Mouse (Mus musculus) midbrain, embryonic 13.5 days (tissue): ENCODE results near the gene Ptpn11. TPM values are rescaled to one million over a fixed set of nuclear protein-coding genes. Genes with fewer than 3 reads are reported as not detected.
A peak's percentile ranks its signal among the peaks of the same experiment; 100 is the strongest.

Source experiments
- ATAC-seq: fragments of 200-750 bp; cut with Nextera tagmentation; 2 replicates; pipeline ENCODE4 v1.8.0; 2017; ENCODE audit warnings: mild to moderate bottlenecking, moderate TSS enrichment, moderate library complexity
- H3K27ac ChIP-seq: fragments of 300-500 bp; sonication (generic); 2 replicates; pipeline ENCODE4 v1.5.1; 2015; ENCODE audit warnings: inconsistent platforms, mild to moderate bottlenecking, moderate library complexity
- H3K27me3 ChIP-seq: fragments of 300-500 bp; sonication (generic); 2 replicates; pipeline ENCODE4 v1.6.1; 2015; ENCODE audit warnings: mild to moderate bottlenecking, inconsistent platforms
- H3K36me3 ChIP-seq: fragments of 300-500 bp; sonication (generic); 2 replicates; pipeline ENCODE4 v1.6.1; 2015; ENCODE audit warnings: mild to moderate bottlenecking, inconsistent platforms
- H3K4me1 ChIP-seq: fragments of 300-500 bp; sonication (generic); replicated peaks from 2 replicates; pipeline ENCODE4 v1.6.1; 2015; ENCODE audit warnings: inconsistent platforms
- H3K4me2 ChIP-seq: fragments of 300-500 bp; sonication (generic); replicated peaks from 2 replicates; pipeline ENCODE4 v1.6.1; 2015; ENCODE audit warnings: moderate library complexity, mild to moderate bottlenecking, inconsistent platforms
- H3K4me3 ChIP-seq: fragments of 300-500 bp; sonication (generic); replicated peaks from 2 replicates; pipeline ENCODE4 v1.5.1; 2015; ENCODE audit warnings: mild to moderate bottlenecking, inconsistent platforms
- H3K9ac ChIP-seq: fragments of 300-500 bp; sonication (generic); replicated peaks from 2 replicates; pipeline ENCODE4 v1.6.1; 2015; ENCODE audit warnings: mild to moderate bottlenecking, inconsistent platforms
- H3K9me3 ChIP-seq: fragments of 300-500 bp; sonication (generic); 2 replicates; pipeline ENCODE4 v1.6.1; 2016; ENCODE audit warnings: mild to moderate bottlenecking, inconsistent platforms
- WGBS: fragments of 180-500 bp; shearing (Covaris S2); methylation state at CpG from one replicate; pipeline ENCODE4 v1.1.7; 2015; 5-methylcytosine and 5-hydroxymethylcytosine counted together
- polyA plus RNA-seq: library from polyadenylated mRNA; unstranded; fragments of >200 nt; fragmentation: Nextera tagmentation; extraction: Ambion mirVana; gene quantifications from 2 replicates; pipeline ENCODE4 v1.2.1, GENCODE M21; 2015

Gene Ptpn11
- polyA plus RNA-seq, 1 experiment from 2014 or later = 23.2 TPM

DNA sequence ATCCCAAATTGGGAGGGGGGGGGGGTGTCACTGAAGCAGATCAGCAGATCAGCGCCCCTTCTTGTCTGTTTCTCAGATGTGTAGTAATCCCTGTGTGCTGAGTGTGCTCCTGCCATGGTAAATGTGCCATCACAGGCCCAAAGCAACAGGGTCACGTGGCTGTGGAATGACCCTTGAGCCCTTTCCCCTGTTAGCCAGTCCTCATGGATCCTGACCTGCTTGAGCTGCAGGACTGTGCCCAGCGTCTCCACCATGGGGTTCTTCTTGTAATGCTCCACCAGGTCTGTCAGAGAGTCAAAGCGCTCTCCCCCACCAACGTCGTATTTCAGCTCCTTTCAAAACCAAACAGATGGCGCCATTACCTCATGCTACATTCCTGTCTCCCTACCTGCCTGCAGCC lies 28.3 kb downstream of the Ptpn11 start:
- H3K36me3 ChIP-seq = peaks cover 92% of the 10 kb centered on the region

DNA sequence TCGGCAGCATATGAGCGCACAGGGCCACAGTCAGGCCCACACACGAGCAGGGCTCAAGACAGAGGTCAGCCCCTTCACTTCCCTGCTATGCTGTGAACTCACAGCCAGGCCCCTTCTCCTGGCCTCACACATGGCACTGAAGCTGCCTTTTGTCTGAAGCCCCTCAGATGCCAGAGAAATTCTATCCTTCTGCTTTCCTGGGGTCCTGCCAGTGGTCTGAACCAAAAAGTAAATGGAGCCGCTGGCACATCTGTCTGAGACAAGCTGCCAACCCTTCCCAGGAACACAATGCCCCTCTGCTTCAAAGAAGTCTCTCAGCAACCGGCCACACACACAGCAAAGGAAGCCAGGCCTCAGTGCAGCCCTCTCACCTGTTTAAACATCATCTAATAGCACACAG lies 28.9 kb downstream of the Ptpn11 start:
- no peak overlapping the region for H3K27ac ChIP-seq
- H3K4me1 ChIP-seq = no peaks in the 10 kb centered on the region; the same call in 1 of the 2 replicates
- no peak for ATAC-seq
- no peak overlapping the region for H3K4me2 ChIP-seq
- no peak overlapping the region for H3K4me3 ChIP-seq
- no peak overlapping the region for H3K9ac ChIP-seq
- H3K9me3 ChIP-seq = no peaks in the 10 kb centered on the region
- no peaks in the 10 kb centered on the region for H3K27me3 ChIP-seq
- WGBS = 90% methylated on average over 5 of the region's 5 CpGs
- peaks cover 92% of the 10 kb centered on the region for H3K36me3 ChIP-seq

More for the DNA sequence above, 28.3 kb downstream of the Ptpn11 start:
- Histone ChIP-seq H3K27me3 (no peaks in the 10 kb centered on the region), H3K4me2 (no peak overlapping the region), H3K4me1 (no peaks in the 10 kb centered on the region; the same call in 1 of the 2 replicates), H3K4me3 (no peak overlapping the region), H3K9me3 (no peaks in the 10 kb centered on the region), H3K27ac (no peak overlapping the region), H3K9ac (no peak overlapping the region)
- ATAC-seq = no peak
- WGBS = 91% methylated on average over 7 of the region's 7 CpGs

DNA sequence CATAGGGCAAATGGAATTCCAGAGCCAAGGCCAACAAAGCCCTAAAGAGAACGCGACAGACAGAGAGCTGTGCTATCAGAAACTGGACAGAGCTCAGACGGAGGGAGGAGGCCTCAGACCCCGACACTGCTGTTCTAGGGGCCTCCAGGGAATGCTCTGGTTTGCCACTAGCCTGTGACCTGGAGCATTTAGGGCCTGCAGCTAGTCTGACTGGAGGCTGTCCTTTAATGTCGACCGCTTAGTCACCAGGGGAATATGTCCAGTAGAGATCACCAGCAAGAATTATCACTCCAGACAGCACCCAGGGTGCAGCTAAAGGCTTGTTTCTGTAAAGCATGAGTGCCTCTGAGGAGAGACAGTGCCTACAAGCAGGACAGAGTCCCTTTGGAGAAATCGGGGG lies 32.2 kb downstream of the Ptpn11 start:
- no peaks in the 10 kb centered on the region for H3K9me3 ChIP-seq
- H3K9ac ChIP-seq = no peak overlapping the region
- H3K4me2 ChIP-seq = no peak overlapping the region
- H3K4me1 ChIP-seq = no peaks in the 10 kb centered on the region; the same call in 1 of the 2 replicates
- H3K27me3 ChIP-seq = no peaks in the 10 kb centered on the region
- WGBS = 93% methylated on average over 7 of the region's 7 CpGs
- no peak for ATAC-seq
- no peak overlapping the region for H3K27ac ChIP-seq
- H3K4me3 ChIP-seq = no peak overlapping the region
- peaks cover 86% of the 10 kb centered on the region for H3K36me3 ChIP-seq

DNA sequence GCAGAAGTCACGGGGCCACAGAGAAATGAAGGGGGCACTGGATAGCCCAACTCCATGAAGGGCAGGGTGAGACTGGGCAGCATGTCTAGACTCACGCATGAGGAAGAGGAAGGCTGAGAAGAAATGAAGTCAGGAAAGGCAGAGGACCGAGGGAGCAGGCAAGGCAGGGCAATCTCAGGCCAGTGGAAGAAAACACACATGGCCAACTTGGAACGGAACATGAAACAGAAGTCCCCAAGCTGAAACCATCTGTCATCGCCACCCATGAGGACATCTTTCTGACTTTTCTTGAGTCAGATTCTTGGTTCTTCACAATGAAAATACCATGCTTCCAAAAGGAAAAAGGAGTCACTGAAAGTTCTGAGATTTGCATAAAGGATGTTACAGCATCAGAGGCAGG lies 33.7 kb downstream of the Ptpn11 start:
- H3K4me3 ChIP-seq = no peak overlapping the region
- no peak overlapping the region for H3K9ac ChIP-seq
- peaks cover 84% of the 10 kb centered on the region for H3K36me3 ChIP-seq
- no peaks in the 10 kb centered on the region for H3K27me3 ChIP-seq
- no peak overlapping the region for H3K27ac ChIP-seq
- no peaks in the 10 kb centered on the region; the same call in 1 of the 2 replicates for H3K4me1 ChIP-seq
- 93% methylated on average over 5 of the region's 5 CpGs for WGBS
- ATAC-seq = no peak
- no peak overlapping the region for H3K4me2 ChIP-seq
- no peaks in the 10 kb centered on the region for H3K9me3 ChIP-seq

DNA sequence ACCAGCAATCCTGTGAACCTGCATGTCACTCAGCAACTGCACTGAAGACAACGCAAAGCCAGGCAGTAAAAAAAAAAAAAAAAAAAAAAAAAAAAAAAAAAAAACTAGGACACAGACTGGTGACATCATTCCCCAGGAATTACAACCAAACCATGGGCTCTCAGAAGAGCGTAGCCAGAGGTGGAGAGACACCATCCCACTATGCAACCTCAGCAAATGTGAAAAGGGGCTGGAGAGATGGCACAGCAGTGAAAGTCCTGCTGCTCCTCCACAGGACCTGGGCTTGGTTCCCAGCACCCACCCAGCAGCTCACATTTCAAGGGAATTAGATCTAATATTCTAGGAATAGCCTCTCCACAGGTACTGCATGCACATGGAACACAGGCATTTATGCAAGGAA lies 34.2 kb downstream of the Ptpn11 start:
- H3K27me3 ChIP-seq = no peaks in the 10 kb centered on the region
- H3K9me3 ChIP-seq = no peaks in the 10 kb centered on the region
- H3K9ac ChIP-seq = no peak overlapping the region
- no peak overlapping the region for H3K4me3 ChIP-seq
- no peaks in the 10 kb centered on the region; the same call in 1 of the 2 replicates for H3K4me1 ChIP-seq
- 82% methylated on average over 2 of the region's 2 CpGs for WGBS
- no peak overlapping the region for H3K27ac ChIP-seq
- ATAC-seq = no peak
- H3K4me2 ChIP-seq = no peak overlapping the region
- peaks cover 84% of the 10 kb centered on the region for H3K36me3 ChIP-seq

DNA sequence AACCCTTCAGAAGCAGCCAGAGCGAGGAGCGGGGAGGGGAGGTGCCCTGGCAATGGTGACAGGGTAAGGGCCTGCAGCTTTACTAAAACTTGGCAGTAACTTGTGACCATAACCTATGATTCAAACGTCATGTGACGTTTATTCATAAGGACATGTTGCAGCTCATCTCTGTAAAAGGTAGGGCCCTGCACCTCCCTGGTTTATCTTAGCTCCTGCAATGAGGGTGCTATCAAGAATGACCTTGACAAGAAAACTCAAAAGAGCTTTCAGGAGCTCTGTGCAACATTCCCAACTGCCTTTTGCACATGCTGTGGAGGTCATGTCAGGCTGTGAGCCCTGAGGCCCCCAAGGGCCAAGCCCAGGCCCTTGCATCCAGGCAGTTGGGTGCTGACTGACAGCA lies 35.1 kb downstream of the Ptpn11 start:
- no peak for ATAC-seq
- WGBS = 91% methylated on average over 4 of the region's 4 CpGs

DNA sequence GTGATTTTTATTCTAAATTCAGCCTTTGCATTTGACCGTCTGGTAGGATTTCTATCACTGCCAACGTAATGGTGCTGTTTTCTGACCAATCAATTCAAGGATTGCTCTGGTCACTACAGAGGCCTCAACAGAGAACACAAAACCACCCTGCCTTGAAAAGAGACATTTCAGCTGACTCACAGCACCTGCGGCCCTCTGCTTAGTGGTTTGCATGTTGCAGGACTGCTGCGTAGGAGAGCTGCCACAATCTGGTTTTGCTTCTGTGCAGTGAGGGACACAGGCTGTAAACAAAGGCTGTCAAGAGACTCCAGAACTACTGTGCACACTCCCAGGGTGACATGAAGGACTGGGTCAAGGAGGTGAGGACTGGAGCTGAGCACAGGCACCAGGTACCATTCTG lies 40.5 kb downstream of the Ptpn11 start:
- Histone ChIP-seq H3K9ac (no peak overlapping the region), H3K4me3 (no peak overlapping the region), H3K4me2 (no peak overlapping the region), H3K9me3 (no peaks in the 10 kb centered on the region), H3K36me3 (peaks cover 86% of the 10 kb centered on the region), H3K27ac (no peak overlapping the region), H3K27me3 (no peaks in the 10 kb centered on the region), H3K4me1 (no peaks in the 10 kb centered on the region; the same call in 1 of the 2 replicates)
- ATAC-seq = no peak
- WGBS = 92% methylated on average over 4 of the region's 4 CpGs

More for the DNA sequence above, 35.1 kb downstream of the Ptpn11 start:
- H3K4me3 ChIP-seq = no peak overlapping the region
- H3K9ac ChIP-seq = no peak overlapping the region
- H3K4me2 ChIP-seq = no peak overlapping the region
- no peaks in the 10 kb centered on the region; the same call in 1 of the 2 replicates for H3K4me1 ChIP-seq
- no peak overlapping the region; the same call in 1 of the 2 replicates for H3K27ac ChIP-seq
- no peaks in the 10 kb centered on the region for H3K27me3 ChIP-seq
- H3K36me3 ChIP-seq = peaks cover 85% of the 10 kb centered on the region
- no peaks in the 10 kb centered on the region for H3K9me3 ChIP-seq

DNA sequence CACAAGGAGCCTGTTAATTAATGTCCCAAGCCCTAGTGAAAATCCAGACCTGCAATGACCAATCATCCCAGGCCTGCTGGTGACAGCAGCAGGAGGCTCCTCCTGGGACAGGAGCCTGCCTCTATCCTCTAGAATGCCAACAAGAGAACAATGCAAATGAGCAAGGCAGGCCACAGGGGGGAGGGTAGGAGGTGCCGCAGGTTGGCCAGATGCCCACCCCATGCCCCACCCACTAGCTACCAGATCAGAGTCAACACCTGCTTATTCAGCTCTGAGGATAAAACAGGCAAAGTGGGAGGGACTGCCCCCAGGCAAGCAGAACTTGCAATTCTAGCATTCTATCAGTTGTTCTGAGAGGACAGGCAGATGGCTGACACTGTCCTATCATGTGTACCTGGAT lies 42.0 kb downstream of the Ptpn11 start:
- H3K4me3 ChIP-seq = no peak overlapping the region
- H3K4me1 ChIP-seq = no peaks in the 10 kb centered on the region; the same call in 1 of the 2 replicates
- H3K9ac ChIP-seq = no peak overlapping the region
- WGBS = 76% methylated on average over 1 of the region's 1 CpGs
- H3K27ac ChIP-seq = no peak overlapping the region
- ATAC-seq = no peak
- no peaks in the 10 kb centered on the region for H3K27me3 ChIP-seq
- H3K36me3 ChIP-seq = peaks cover 92% of the 10 kb centered on the region
- no peaks in the 10 kb centered on the region for H3K9me3 ChIP-seq
- no peak overlapping the region for H3K4me2 ChIP-seq

DNA sequence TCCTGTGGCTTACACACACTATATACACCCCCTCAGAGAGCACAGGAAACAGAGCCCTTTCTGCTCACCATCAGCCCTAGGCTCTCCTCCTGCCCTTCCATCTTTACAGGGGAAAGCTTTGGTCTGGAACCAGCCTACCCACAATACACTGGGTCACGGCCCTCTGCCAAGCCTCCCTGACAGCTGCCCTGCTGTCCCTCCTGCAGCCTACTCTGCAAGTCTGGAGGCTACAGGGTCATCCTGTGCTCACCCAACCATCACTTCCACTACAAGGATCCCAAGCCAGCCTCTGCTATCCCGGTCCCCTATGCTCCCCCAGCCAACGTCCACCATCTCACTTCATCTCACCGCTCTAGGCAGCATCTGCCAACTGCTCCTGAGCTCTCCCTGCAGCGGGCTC lies 44.9 kb downstream of the Ptpn11 start:
- H3K4me2 ChIP-seq = no peak overlapping the region
- 88% methylated on average over 5 of the region's 5 CpGs for WGBS
- no peak overlapping the region for H3K4me3 ChIP-seq
- H3K9me3 ChIP-seq = no peaks in the 10 kb centered on the region
- H3K27me3 ChIP-seq = no peaks in the 10 kb centered on the region
- 0 out of 2 replicates have a peak overlapping the region, but pooled peaks have one; percentile 25 for H3K27ac ChIP-seq
- no peak overlapping the region for H3K9ac ChIP-seq
- peaks cover 17% of the 10 kb centered on the region for H3K4me1 ChIP-seq
- ATAC-seq = no peak
- H3K36me3 ChIP-seq = peaks cover 93% of the 10 kb centered on the region

DNA sequence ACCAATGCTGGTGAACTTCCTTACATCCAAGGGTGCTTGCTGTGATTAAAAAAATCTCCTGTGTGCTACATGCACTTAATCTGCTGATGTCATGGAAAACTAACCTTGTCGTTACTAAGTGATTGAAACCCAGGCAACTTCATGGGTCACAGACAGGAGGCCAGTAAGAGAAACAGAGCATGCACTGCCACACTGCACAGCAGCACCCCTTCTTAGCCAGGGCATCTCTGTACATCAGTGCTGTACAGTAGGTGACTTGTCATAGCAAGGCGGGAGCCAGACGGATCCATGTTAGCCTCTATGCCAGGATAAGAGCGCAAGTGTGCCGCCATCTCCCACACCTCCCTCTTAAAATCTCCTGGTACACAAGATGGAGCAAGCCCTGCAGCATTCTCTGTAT lies 45.6 kb downstream of the Ptpn11 start:
- H3K9ac ChIP-seq = 0 out of 2 replicates have a peak overlapping the region, but pooled peaks have one; percentile 6
- no peak for ATAC-seq
- no peaks in the 10 kb centered on the region for H3K9me3 ChIP-seq
- WGBS = 89% methylated on average over 5 of the region's 5 CpGs
- no peaks in the 10 kb centered on the region for H3K27me3 ChIP-seq
- peaks cover 93% of the 10 kb centered on the region for H3K36me3 ChIP-seq
- H3K4me1 ChIP-seq = peaks cover 17% of the 10 kb centered on the region
- 0 out of 2 replicates have a peak overlapping the region, but pooled peaks have one; percentile 25 for H3K27ac ChIP-seq
- no peak overlapping the region for H3K4me3 ChIP-seq
- no peak overlapping the region for H3K4me2 ChIP-seq

DNA sequence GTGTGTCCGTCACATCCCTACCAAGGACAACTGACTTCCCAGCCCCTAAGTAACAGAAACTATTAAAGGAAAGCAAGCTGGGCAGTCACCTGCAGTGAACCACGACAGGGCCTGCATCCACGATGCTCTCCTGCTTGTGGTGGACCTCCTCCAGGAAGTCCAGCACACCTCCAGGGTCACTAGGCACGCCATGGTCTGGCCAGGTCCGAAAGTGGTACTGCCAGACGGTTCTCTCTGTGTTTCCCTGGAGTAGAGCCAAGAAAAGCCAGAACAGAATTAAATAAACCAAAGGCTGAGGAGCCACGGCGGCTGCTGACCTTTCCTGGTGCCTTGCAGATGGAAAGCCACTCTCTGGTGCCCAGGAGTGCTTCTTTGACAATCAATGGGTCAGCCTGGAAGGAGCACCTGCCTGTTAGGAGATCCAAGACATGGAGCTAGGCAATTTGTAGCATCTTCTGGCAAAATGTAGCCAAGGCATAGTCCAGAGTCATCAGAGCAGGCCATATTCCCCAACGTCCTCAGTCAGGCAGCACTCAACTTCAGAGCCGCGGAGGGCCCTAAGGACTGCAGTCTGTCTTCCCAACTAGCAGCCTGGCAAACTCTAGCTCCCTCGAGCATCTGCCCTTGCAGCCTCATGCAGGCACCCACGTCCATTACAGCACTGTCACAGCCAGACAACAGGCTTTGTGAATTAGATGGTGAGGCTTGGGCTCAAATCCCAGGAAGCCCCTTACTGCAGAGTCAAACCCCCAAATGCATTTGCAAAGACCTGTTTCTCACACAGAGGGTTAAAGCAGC lies 46.6 kb downstream of the Ptpn11 start:
- peaks cover 94% of the 10 kb centered on the region for H3K36me3 ChIP-seq
- no peak for ATAC-seq
- H3K27me3 ChIP-seq = no peaks in the 10 kb centered on the region
- no peaks in the 10 kb centered on the region for H3K9me3 ChIP-seq
- H3K9ac ChIP-seq = no peak overlapping the region
- peaks cover 17% of the 10 kb centered on the region for H3K4me1 ChIP-seq
- H3K4me3 ChIP-seq = no peak overlapping the region
- 89% methylated on average over 13 of the region's 13 CpGs for WGBS
- H3K4me2 ChIP-seq = no peak overlapping the region
- no peak overlapping the region for H3K27ac ChIP-seq

DNA sequence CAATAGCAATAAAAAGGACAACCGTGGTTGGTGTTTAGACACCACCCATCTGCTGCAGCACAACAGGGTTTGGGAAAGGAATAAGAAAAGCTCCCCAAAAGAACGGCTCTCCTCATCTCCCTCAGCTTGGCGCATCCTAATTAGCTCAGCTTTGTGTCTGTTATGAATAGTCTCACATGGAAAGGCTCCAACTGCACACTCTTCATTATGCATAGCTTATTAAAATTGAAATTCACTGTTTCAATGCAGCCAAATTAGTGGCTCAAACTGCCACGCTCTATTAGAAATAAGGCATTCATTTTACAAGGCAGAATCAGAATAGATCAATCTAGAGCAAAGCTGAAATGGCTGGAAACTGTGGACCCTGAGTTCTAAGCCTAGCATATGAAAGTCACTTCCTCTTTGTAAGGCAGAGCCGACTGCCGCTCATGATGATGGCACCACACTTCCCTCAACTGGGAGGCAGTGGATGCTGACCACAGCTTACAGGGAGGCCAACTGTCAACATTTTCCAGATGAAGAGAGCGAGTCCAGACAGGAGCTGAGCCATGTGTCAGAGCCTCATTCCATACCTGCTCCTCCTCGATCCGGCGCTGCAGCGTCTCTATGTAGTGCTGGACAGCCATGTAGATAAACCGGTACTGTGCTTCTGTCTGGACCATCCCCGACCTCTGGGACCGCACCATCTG lies 48.6 kb downstream of the Ptpn11 start:
- H3K9ac ChIP-seq = no peak overlapping the region
- H3K4me1 ChIP-seq = peaks cover 17% of the 10 kb centered on the region
- WGBS = 77% methylated on average over 14 of the region's 14 CpGs
- peak; percentile 56 for ATAC-seq
- H3K36me3 ChIP-seq = peaks cover 95% of the 10 kb centered on the region
- no peak overlapping the region for H3K4me3 ChIP-seq
- H3K4me2 ChIP-seq = no peak overlapping the region
- no peaks in the 10 kb centered on the region for H3K27me3 ChIP-seq
- peak overlapping the region; percentile 85 for H3K27ac ChIP-seq
- H3K9me3 ChIP-seq = no peaks in the 10 kb centered on the region
